Comparison of ENCODE assay signal across 24 mouse cellular contexts in the genomic region with DNA sequence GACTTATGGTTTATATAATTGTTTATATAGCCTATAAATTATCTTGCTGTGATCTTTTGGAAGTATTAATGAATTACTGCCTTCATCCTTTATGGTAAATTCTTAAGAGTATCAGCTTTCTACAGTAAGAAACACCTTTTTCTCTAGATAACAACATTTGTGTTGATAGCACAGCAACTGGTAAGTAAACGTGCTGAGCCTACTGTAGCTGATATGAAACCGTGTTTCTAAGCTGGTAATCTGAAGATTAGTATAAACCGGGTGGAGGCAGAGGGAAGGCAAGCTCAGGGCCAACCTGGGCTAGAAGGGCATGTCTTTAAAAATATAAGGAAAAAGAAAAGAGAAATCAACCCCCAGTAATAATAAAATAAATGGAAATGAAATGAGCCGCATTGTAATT. TPM values are rescaled to one million over a fixed set of nuclear protein-coding genes. Genes with fewer than 3 reads are reported as not detected.
DNase-seq lines count a peak whose midpoint lies in the region; ATAC-seq and TF ChIP-seq lines count a peak whose summit lies in the region.
"Had no signal": no experiment of that assay in that cellular context is flagged by ENCODE, and none has a peak within 500 bp of the region (broad histone marks: within the 10 kb centered on the region; RNA-seq: fewer than 3 reads in every experiment).

No protein-coding gene starts in this region.

- H3K4me2 ChIP-seq in liver, embryonic 11.5 days: no peak overlapping the region
- no peak overlapping the region for H3K4me2 ChIP-seq in liver, embryonic 14.5 days (ENCODE audit: low read depth)
- H3K4me2 ChIP-seq: heart, embryonic 13.5 days; hindbrain, embryonic 14.5 days had no signal

- peak; percentile 62 for TF ChIP-seq EP300 in liver, embryonic 14.5 days (IDR thresholded peaks at IDR 0.05; ENCODE audit: low read depth)

- H3K9ac ChIP-seq in liver, embryonic 11.5 days (ENCODE audit: low read depth, low read length): no peak overlapping the region
- H3K9ac ChIP-seq in liver, embryonic 14.5 days (replicated peaks): no peak overlapping the region
- H3K9ac ChIP-seq: forebrain, postnatal 0 days; heart, embryonic 13.5 days; hindbrain, embryonic 14.5 days had no signal

- no peak overlapping the region for H3K4me3 ChIP-seq in liver, embryonic 11.5 days (ENCODE audit: low read depth, low read length)
- H3K4me3 ChIP-seq in liver, embryonic 14.5 days (ENCODE audit: insufficient read depth in 1 of 2, low read depth in 2 of 2, low read length in 2 of 2): no peak overlapping the region
- H3K4me3 ChIP-seq: gastrocnemius, adult 2 months; heart, embryonic 13.5 days had no signal

- WGBS in liver, embryonic 11.5 days: 65% methylated on average over 4 of the region's 4 CpGs
- WGBS in liver, embryonic 14.5 days (ENCODE audit: insufficient replicate concordance): 34% methylated on average over 4 of the region's 4 CpGs

- H3K9me3 ChIP-seq in liver, embryonic 11.5 days (ENCODE audit: control insufficient read depth, low read length): no peaks in the 10 kb centered on the region
- no peaks in the 10 kb centered on the region for H3K9me3 ChIP-seq in liver, embryonic 14.5 days (ENCODE audit: control insufficient read depth, low read length)
- H3K9me3 ChIP-seq: G1E had no signal

- no peaks in the 10 kb centered on the region for H3K27me3 ChIP-seq in liver, embryonic 11.5 days (replicated peaks; ENCODE audit: control insufficient read depth, insufficient read depth, low read length)
- H3K27me3 ChIP-seq in liver, embryonic 14.5 days (ENCODE audit: control insufficient read depth, insufficient read depth, low read length): no peaks in the 10 kb centered on the region
- H3K27me3 ChIP-seq: CH12.LX; heart, embryonic 13.5 days had no signal

- no peak for DNase-seq in liver, embryonic 11.5 days (ENCODE audit: low spot score)
- no peak for DNase-seq in liver
- no peak for DNase-seq in liver, embryonic 14.5 days (ENCODE audit: low read depth in 3 of 3, low spot score in 3 of 3)
- no peak for DNase-seq in retina, postnatal 1 day
- no peak for DNase-seq in neural tube, embryonic 10.5 days (ENCODE audit: extremely low spot score, low spot score)
- DNase-seq: adrenal gland, adult 2 months; adrenal gland, postnatal 25 days; B cell, adult 2 months; cerebellum, adult 18-20 months; cerebellum, adult 9-10 months; cerebellum, postnatal 14 days; forebrain, postnatal 0 days; gastrocnemius, adult 2 months; gastrocnemius, postnatal 14 days; heart, adult 18-20 months; heart, postnatal 14 days; heart, postnatal 4 days had no signal

- peaks cover 24% of the 10 kb centered on the region for H3K36me3 ChIP-seq in liver, embryonic 11.5 days (ENCODE audit: control insufficient read depth, insufficient read depth, low read length)
- H3K36me3 ChIP-seq in liver, embryonic 14.5 days (replicated peaks; ENCODE audit: control insufficient read depth, insufficient read depth, low read depth): peaks cover 13% of the 10 kb centered on the region

- no peak for TF ChIP-seq CTCF in liver, embryonic 14.5 days (IDR thresholded peaks at IDR 0.05; ENCODE audit: low read depth)

- peak; percentile 68 for ATAC-seq in liver, embryonic 11.5 days (replicated peaks; ENCODE audit: low FRiP score)
- ATAC-seq in liver, embryonic 14.5 days (ENCODE audit: insufficient read depth): peak; percentile 59; the same call in 1 of the 2 replicates
- ATAC-seq in megakaryocyte progenitor cell, adult 5-6 weeks (replicated peaks; ENCODE audit: poor library complexity): 0 out of 2 replicates have a peak, but pooled peaks have one; percentile 18
- ATAC-seq in erythroid progenitor cell, adult 5-6 weeks (replicated peaks; ENCODE audit: low FRiP score, poor library complexity, severe bottlenecking): no peak
- ATAC-seq: forebrain, embryonic 14.5 days; forebrain, postnatal 0 days had no signal

- no peaks in the 10 kb centered on the region for H3K4me1 ChIP-seq in liver, embryonic 11.5 days (replicated peaks; ENCODE audit: control insufficient read depth, insufficient read depth, low read length)
- peaks cover 0 to 6% of the 10 kb centered on the region in 2 experiments; a peak in 2 of 4 replicates for H3K4me1 ChIP-seq in liver, embryonic 14.5 days (replicated peaks; ENCODE audit: control insufficient read depth in 2 of 2, insufficient read depth in 2 of 2, low read length in 1 of 2)
- H3K4me1 ChIP-seq: heart, embryonic 13.5 days had no signal

- H3K27ac ChIP-seq in liver, embryonic 11.5 days (ENCODE audit: low read depth, low read length): no peak overlapping the region
- no peak overlapping the region for H3K27ac ChIP-seq in liver, embryonic 14.5 days
- H3K27ac ChIP-seq: gastrocnemius, adult 2 months; heart, embryonic 13.5 days; hindbrain, embryonic 14.5 days had no signal

RNA-seq across cellular contexts. Expression of a gene that starts 31.6 kb away (rescaled TPM):
- 30.8 and 32.1 TPM in 2 replicates for polyA plus RNA-seq in liver, embryonic 11.5 days (2014; fragmentation: Nextera tagmentation; extraction: Ambion mirVana)
- polyA plus RNA-seq in liver, embryonic 14.5 days (2012; rRNA removed): 8.4 and 19.0 TPM in 2 replicates
- polyA plus RNA-seq in liver, embryonic 14.5 days (2014; fragmentation: Nextera tagmentation; extraction: Ambion mirVana): 11.1 and 13.3 TPM in 2 replicates
- 10.9 and 12.2 TPM in 2 replicates for total RNA-seq in megakaryocyte progenitor cell, adult 5-6 weeks (2015)
- 14.5 and 18.3 TPM in 2 replicates for total RNA-seq in megakaryocyte progenitor cell, adult 5-6 weeks (2017)
- total RNA-seq in erythroid progenitor cell, adult 5-6 weeks (2015; ENCODE audit: low replicate concordance): 21.8 and 32.1 TPM in 2 replicates
- 22.3 and 30.2 TPM in 2 replicates for total RNA-seq in erythroid progenitor cell, adult 5-6 weeks (2017; ENCODE audit: low replicate concordance)

RNA-seq across cellular contexts. Expression of a gene that starts 46.8 kb away (rescaled TPM):
- polyA plus RNA-seq in liver, embryonic 11.5 days (2014; fragmentation: Nextera tagmentation; extraction: Ambion mirVana): 12.0 and 12.3 TPM in 2 replicates
- 7.1 and 8.8 TPM in 2 replicates for polyA plus RNA-seq in liver, embryonic 14.5 days (2012; rRNA removed)
- 4.3 and 4.4 TPM in 2 replicates for polyA plus RNA-seq in liver, embryonic 14.5 days (2014; fragmentation: Nextera tagmentation; extraction: Ambion mirVana)
- total RNA-seq in megakaryocyte progenitor cell, adult 5-6 weeks (2015): 47.6 and 64.8 TPM in 2 replicates
- total RNA-seq in megakaryocyte progenitor cell, adult 5-6 weeks (2017): 29.3 and 36.7 TPM in 2 replicates
- total RNA-seq in erythroid progenitor cell, adult 5-6 weeks (2015; ENCODE audit: low replicate concordance): 23.5 and 33.9 TPM in 2 replicates
- 12.9 and 16.0 TPM in 2 replicates for total RNA-seq in erythroid progenitor cell, adult 5-6 weeks (2017; ENCODE audit: low replicate concordance)
